Mouse (Mus musculus) bone marrow, adult 2 months (tissue): Measurements from ENCODE around the gene Akap9.

ENCODE experiments used
- CTCF ChIP-seq: fragments of 200-500 bp; IDR thresholded peaks from 2 replicates; pipeline ENCODE4 v1.5.1; 2011; ENCODE audit warnings: low read length, control low read depth; ENCODE audit not compliant: control insufficient read depth, insufficient read depth
- POLR2A ChIP-seq: fragments of 200-500 bp; IDR thresholded peaks from 2 replicates; pipeline ENCODE4 v1.6.1; 2011; ENCODE audit warnings: low read depth, mild to moderate bottlenecking, control low read depth, low read length, borderline replicate concordance; ENCODE audit not compliant: control insufficient read depth

DNA sequence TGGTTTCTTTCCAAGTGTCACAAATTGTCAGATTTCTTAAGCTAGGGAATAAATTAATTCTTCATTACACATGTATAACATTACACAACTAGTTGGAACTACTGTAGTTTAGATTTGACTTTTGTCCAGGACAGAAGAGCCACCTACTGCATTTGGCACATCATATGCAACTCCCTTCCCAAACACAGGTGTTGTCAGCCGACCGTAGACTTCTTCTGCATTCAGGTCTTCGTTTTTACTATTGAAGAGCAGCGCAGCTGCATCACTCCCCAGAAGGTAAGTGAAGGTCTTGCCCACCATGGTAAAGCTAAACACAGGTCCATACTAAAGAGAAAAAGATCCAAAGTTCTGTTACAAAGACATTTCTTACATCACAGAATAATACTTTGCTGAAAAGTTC is 173.2 kb downstream of the Akap9 start:
- TF ChIP-seq POLR2A = no peak
- no peak for TF ChIP-seq CTCF
